Mouse (Mus musculus) midbrain, embryonic 14.5 days (tissue): ENCODE measurements around the gene Scn2b. TPM values are rescaled to one million over a fixed set of nuclear protein-coding genes. Genes with fewer than 3 reads are reported as not detected.

Experiments used
- ATAC-seq: fragments of 200-750 bp; cut with Nextera tagmentation; 2 replicates; pipeline ENCODE4 v1.8.0; 2017; ENCODE audit warnings: moderate number of reproducible peaks, moderate library complexity; ENCODE audit not compliant: low FRiP score, low TSS enrichment
- DNase-seq: peaks from one replicate; pipeline ENCODE4 v3.0.0-alpha.2; 2015
- H3K27ac ChIP-seq: fragments of 300-500 bp; sonication (generic); replicated peaks from 2 replicates; pipeline ENCODE4 v1.5.1; 2014; ENCODE audit warnings: mild to moderate bottlenecking, low read depth, low read length, moderate library complexity
- H3K27me3 ChIP-seq: fragments of 300-500 bp; sonication (generic); 2 replicates; pipeline ENCODE4 v1.6.1; 2014; ENCODE audit warnings: low read length, control low read depth, mixed read lengths; ENCODE audit not compliant: control insufficient read depth, insufficient read depth
- H3K36me3 ChIP-seq: fragments of 300-500 bp; sonication (generic); 2 replicates; pipeline ENCODE4 v1.6.1; 2014; ENCODE audit warnings: low read length, control low read depth; ENCODE audit not compliant: control insufficient read depth, insufficient read depth
- H3K4me1 ChIP-seq: fragments of 300-500 bp; sonication (generic); 2 replicates; pipeline ENCODE4 v1.6.1; 2014; ENCODE audit warnings: mild to moderate bottlenecking, antibody characterized with exemption, low read length, control low read depth; ENCODE audit not compliant: control insufficient read depth, insufficient read depth
- H3K4me2 ChIP-seq: fragments of 300-500 bp; sonication (generic); 2 replicates; pipeline ENCODE4 v1.6.1; 2014; ENCODE audit warnings: mild to moderate bottlenecking, low read length, moderate library complexity
- H3K4me3 ChIP-seq: fragments of 300-500 bp; sonication (generic); replicated peaks from 2 replicates; pipeline ENCODE4 v1.5.1; 2014; ENCODE audit warnings: low read depth, low read length
- H3K9ac ChIP-seq: fragments of 300-500 bp; sonication (generic); replicated peaks from 2 replicates; pipeline ENCODE4 v1.6.1; 2014; ENCODE audit warnings: mild to moderate bottlenecking, low read length, moderate library complexity
- H3K9me3 ChIP-seq: fragments of 300-500 bp; sonication (generic); 2 replicates; pipeline ENCODE4 v1.6.1; 2016; ENCODE audit warnings: low read length, control low read depth, mixed read lengths; ENCODE audit not compliant: control insufficient read depth
- WGBS: fragments of 180-500 bp; shearing (Covaris S2); extraction: QIAGEN DNeasy Blood & Tissue Kit; methylation state at CpG from one replicate; pipeline ENCODE4 v1.1.7; 2014; 5-methylcytosine and 5-hydroxymethylcytosine counted together
- polyA plus RNA-seq: library from polyadenylated mRNA; unstranded; fragments of >200 nt; fragmentation: Nextera tagmentation; extraction: Ambion mirVana; gene quantifications from 2 replicates; pipeline ENCODE4 v1.2.1, GENCODE M21; 2014

The Scn2b gene
- polyA plus RNA-seq, 1 experiment from 2014 or later, result 6.6 TPM

GRCm38 (mm10) chr9:45173475-45173874 is 55.9 kb downstream of the Scn2b start:
- no peak for DNase-seq
- no peak overlapping the region for H3K9ac ChIP-seq
- no peaks in the 10 kb centered on the region for H3K27me3 ChIP-seq
- no peak for ATAC-seq
- H3K4me1 ChIP-seq, result no peaks in the 10 kb centered on the region
- H3K36me3 ChIP-seq, result no peaks in the 10 kb centered on the region
- no peak overlapping the region for H3K4me2 ChIP-seq
- 70% methylated on average over 3 of the region's 3 CpGs for WGBS
- H3K27ac ChIP-seq, result no peak overlapping the region
- no peaks in the 10 kb centered on the region for H3K9me3 ChIP-seq
- H3K4me3 ChIP-seq, result no peak overlapping the region

GRCm38 (mm10) chr9:45179282-45179681 is 61.7 kb downstream of the Scn2b start:
- no peak for ATAC-seq
- 82% methylated on average over 5 of the region's 5 CpGs for WGBS
- Histone ChIP-seq H3K9me3 (no peaks in the 10 kb centered on the region), H3K4me2 (no peak overlapping the region), H3K4me3 (no peak overlapping the region), H3K27me3 (no peaks in the 10 kb centered on the region), H3K36me3 (no peaks in the 10 kb centered on the region), H3K4me1 (no peaks in the 10 kb centered on the region), H3K9ac (no peak overlapping the region), H3K27ac (no peak overlapping the region)
- DNase-seq, result no peak

Other genes with a start within 250 kb of the Scn2b start
- 21.0 and 22.2 TPM in 2 replicates for gene Kmt2a, start 236.5 kb upstream of the Scn2b start, polyA plus RNA-seq
- 698 and 917 TPM in 2 replicates for gene Atp5l, start 197.0 kb upstream of the Scn2b start, polyA plus RNA-seq
- 53.0 and 59.0 TPM in 2 replicates for gene Ube4a, start 152.2 kb upstream of the Scn2b start, polyA plus RNA-seq
- gene Cd3g, start 137.4 kb upstream of the Scn2b start, polyA plus RNA-seq, result not detected in 2 replicates
- not detected in 2 replicates for gene Cd3d, start 136.0 kb upstream of the Scn2b start, polyA plus RNA-seq
- not detected in 2 replicates for gene Cd3e, start 108.2 kb upstream of the Scn2b start, polyA plus RNA-seq
- 0.20 TPM in 1 of 2 replicates, not detected in the other for gene Mpzl2, start 78.0 kb upstream of the Scn2b start, polyA plus RNA-seq
- 0.80 and 1.0 TPM in 2 replicates for gene Mpzl3, start 62.6 kb upstream of the Scn2b start, polyA plus RNA-seq
- gene Jaml, start 38.6 kb upstream of the Scn2b start, polyA plus RNA-seq, result 0.12 and 0.24 TPM in 2 replicates
- gene Scn4b, start 20.6 kb downstream of the Scn2b start, polyA plus RNA-seq, result 0.05 TPM in 1 of 2 replicates, not detected in the other
- not detected in 2 replicates for gene BC049352, start 64.2 kb downstream of the Scn2b start, polyA plus RNA-seq
- gene Tmprss4, start 86.3 kb downstream of the Scn2b start, polyA plus RNA-seq, result not detected in 2 replicates
- gene Il10ra, start 151.4 kb downstream of the Scn2b start, polyA plus RNA-seq, result 0.34 and 0.67 TPM in 2 replicates
- 0.07 TPM in 1 of 2 replicates, not detected in the other for gene Tmprss13, start 201.3 kb downstream of the Scn2b start, polyA plus RNA-seq